Mouse (Mus musculus) spleen, adult 2 months (tissue): Measurements from ENCODE around the gene Gpc4. TPM values are rescaled to one million over a fixed set of nuclear protein-coding genes. Genes with fewer than 3 reads are reported as not detected.

ENCODE experiments used
- DNase-seq, 2 experiments: peaks; one replicate each; pipeline versions ENCODE4 v3.0.0 to v3.0.0-alpha.2; 2012 to 2021; ENCODE audit warnings: low spot score in 2 of 2, low read depth in 1 of 2
- H3K27ac ChIP-seq: fragments of 200-500 bp; 2 replicates; pipeline ENCODE4 v1.5.1; 2012; ENCODE audit warnings: low read length, inconsistent platforms; ENCODE audit not compliant: insufficient read depth
- H3K27me3 ChIP-seq: fragments of 200-500 bp; 2 replicates; pipeline ENCODE4 v1.6.1; 2012; ENCODE audit warnings: mild to moderate bottlenecking, moderate library complexity, low read length, inconsistent platforms; ENCODE audit not compliant: control insufficient read depth, insufficient read depth
- H3K36me3 ChIP-seq: fragments of 200-500 bp; 2 replicates; pipeline ENCODE4 v1.6.1; 2012; ENCODE audit warnings: mild to moderate bottlenecking, low read length, inconsistent platforms; ENCODE audit not compliant: control insufficient read depth, insufficient read depth
- H3K4me1 ChIP-seq: fragments of 200-500 bp; 2 replicates; pipeline ENCODE4 v1.6.1; 2011; ENCODE audit warnings: inconsistent platforms; ENCODE audit not compliant: control insufficient read depth, insufficient read depth, insufficient read length
- H3K4me3 ChIP-seq: fragments of 200-500 bp; 2 replicates; pipeline ENCODE4 v1.5.1; 2011; ENCODE audit warnings: mild to moderate bottlenecking, inconsistent platforms; ENCODE audit not compliant: insufficient read depth, insufficient read length; ENCODE audit errors: extremely low read depth
- CTCF ChIP-seq: fragments of 200-500 bp; IDR thresholded peaks from 2 replicates; pipeline ENCODE4 v1.5.1; 2011; ENCODE audit warnings: mild to moderate bottlenecking, inconsistent platforms; ENCODE audit not compliant: insufficient read depth, insufficient read length, insufficient replicate concordance; ENCODE audit errors: extremely low read depth
- POLR2A ChIP-seq: fragments of 200-500 bp; IDR thresholded peaks from 2 replicates; pipeline ENCODE4 v1.6.1; 2011; ENCODE audit warnings: low read depth, low read length, inconsistent platforms
- WGBS: fragments of 180-500 bp; shearing (Covaris S2); methylation state at CpG from one replicate; pipeline ENCODE4 v1.1.7; 2018; 5-methylcytosine and 5-hydroxymethylcytosine counted together
- polyA plus RNA-seq: library from polyadenylated mRNA; depleted of rRNA; stranded (reverse); fragments of >200 nt; gene quantifications from 2 replicates; pipeline ENCODE4 v1.2.3, GENCODE M21; 2012

Gene Gpc4
- polyA plus RNA-seq, 1 experiment: 3.9 TPM

GRCm38 (mm10) chrX:52151100-52151499, 14.0 kb downstream of the Gpc4 start:
- no peak overlapping the region for H3K27ac ChIP-seq
- H3K4me3 ChIP-seq: no peak overlapping the region
- 0 out of 2 replicates have a peak, but pooled peaks cover 2% of the 10 kb centered on the region for H3K4me1 ChIP-seq
- no peak for DNase-seq
- H3K36me3 ChIP-seq: no peaks in the 10 kb centered on the region
- 62% methylated on average over 7 of the region's 7 CpGs for WGBS
- no peaks in the 10 kb centered on the region for H3K27me3 ChIP-seq
- TF ChIP-seq POLR2A (no peak), CTCF (no peak)

DNA sequence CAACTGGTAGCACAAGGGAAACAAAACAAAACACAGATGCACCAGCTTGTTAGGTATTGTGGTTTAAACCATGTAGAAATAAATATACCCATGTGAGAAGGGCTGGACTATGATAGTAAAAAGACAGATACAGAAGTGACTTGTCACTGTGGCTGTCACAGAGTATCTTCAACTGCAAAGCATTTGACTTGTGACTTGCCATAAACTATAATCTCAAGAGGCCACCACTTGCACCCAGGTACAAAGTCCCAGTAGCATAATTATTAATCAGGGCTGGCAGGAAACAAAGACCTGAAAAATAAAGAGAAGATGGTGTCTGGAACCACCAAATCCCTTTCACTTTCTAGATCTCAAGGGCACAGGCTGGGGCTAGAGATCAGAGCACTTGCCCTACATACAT, 19.5 kb downstream of the Gpc4 start:
- no peak overlapping the region for H3K27ac ChIP-seq
- no peaks in the 10 kb centered on the region for H3K4me1 ChIP-seq
- no peak overlapping the region for H3K4me3 ChIP-seq
- no peak for DNase-seq
- no peaks in the 10 kb centered on the region for H3K36me3 ChIP-seq
- no peaks in the 10 kb centered on the region for H3K27me3 ChIP-seq
- no peak for TF ChIP-seq CTCF
- no peak for TF ChIP-seq POLR2A

DNA sequence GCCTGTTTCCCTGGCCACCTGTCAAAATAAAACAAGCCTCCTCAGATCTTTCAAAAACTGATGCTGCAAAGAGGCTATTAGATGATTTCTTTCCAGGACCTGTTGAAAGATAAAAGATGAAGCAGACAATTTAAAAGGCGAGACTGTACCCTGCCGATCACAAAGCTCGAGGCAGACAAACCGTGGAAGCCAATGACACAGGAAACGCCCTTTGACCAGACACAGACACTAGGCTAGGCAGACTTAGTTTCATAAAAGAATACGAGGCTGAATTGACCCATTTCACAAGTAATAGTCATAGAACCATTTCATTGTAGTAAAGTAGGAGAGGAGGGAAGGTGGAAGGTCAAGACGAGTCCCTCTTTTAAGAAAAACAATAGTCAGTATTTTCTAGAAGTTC, 20.6 kb downstream of the Gpc4 start:
- no peak for DNase-seq
- Histone ChIP-seq H3K27ac (no peak overlapping the region), H3K36me3 (no peaks in the 10 kb centered on the region), H3K27me3 (no peaks in the 10 kb centered on the region), H3K4me1 (no peaks in the 10 kb centered on the region), H3K4me3 (no peak overlapping the region)
- 82% methylated on average over 7 of the region's 7 CpGs for WGBS
- TF ChIP-seq CTCF: no peak
- TF ChIP-seq POLR2A: no peak

GRCm38 (mm10) chrX:52140316-52140715, 24.7 kb downstream of the Gpc4 start:
- Histone ChIP-seq H3K27ac (no peak overlapping the region), H3K27me3 (no peaks in the 10 kb centered on the region), H3K4me1 (no peaks in the 10 kb centered on the region), H3K36me3 (no peaks in the 10 kb centered on the region), H3K4me3 (no peak overlapping the region)
- no peak for TF ChIP-seq CTCF
- no peak for TF ChIP-seq POLR2A
- no peak for DNase-seq

DNA sequence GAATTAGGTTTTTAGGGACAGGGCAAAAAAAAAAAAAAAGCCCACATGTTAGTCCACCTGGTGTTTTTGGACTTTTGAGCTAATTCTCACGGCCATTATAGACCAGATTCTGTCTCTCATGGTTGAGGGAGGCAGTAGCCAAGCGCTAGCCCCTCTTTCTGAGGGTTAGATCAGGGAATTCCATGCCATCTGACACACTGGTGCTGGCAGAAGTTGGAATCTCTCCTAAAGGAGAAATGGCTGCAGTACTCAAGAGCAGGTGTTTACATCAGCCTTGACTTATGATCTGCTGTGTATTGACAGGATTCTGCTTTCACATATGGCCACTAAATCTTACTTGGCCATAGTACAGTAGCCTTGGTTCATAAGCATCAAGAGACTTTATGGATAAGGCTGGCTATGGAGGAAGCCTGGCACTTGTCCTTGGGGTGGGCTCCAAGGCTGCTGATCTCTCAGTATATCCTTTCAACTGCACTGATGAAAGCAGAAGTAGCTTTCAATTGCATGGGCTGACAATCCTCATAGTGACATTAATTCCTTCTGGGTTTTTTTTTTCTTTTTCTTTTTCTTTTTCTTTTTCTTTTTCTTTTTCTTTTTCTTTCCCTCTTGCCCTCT, 26.5 kb downstream of the Gpc4 start:
- 68% methylated on average over 2 of the region's 2 CpGs for WGBS

GRCm38 (mm10) chrX:52138033-52138432, 27.0 kb downstream of the Gpc4 start:
- WGBS: 85% methylated on average over 5 of the region's 5 CpGs
- TF ChIP-seq CTCF (no peak), POLR2A (no peak)
- no peaks in the 10 kb centered on the region for H3K36me3 ChIP-seq
- no peak overlapping the region for H3K4me3 ChIP-seq
- H3K4me1 ChIP-seq: no peaks in the 10 kb centered on the region
- H3K27me3 ChIP-seq: no peaks in the 10 kb centered on the region
- no peak overlapping the region for H3K27ac ChIP-seq
- no peak for DNase-seq

More for the DNA sequence above, 26.5 kb downstream of the Gpc4 start:
- no peaks in the 10 kb centered on the region for H3K36me3 ChIP-seq
- no peak overlapping the region for H3K27ac ChIP-seq
- no peaks in the 10 kb centered on the region for H3K4me1 ChIP-seq
- H3K27me3 ChIP-seq: no peaks in the 10 kb centered on the region
- DNase-seq: no peak
- no peak overlapping the region for H3K4me3 ChIP-seq
- TF ChIP-seq POLR2A (no peak), CTCF (no peak)

DNA sequence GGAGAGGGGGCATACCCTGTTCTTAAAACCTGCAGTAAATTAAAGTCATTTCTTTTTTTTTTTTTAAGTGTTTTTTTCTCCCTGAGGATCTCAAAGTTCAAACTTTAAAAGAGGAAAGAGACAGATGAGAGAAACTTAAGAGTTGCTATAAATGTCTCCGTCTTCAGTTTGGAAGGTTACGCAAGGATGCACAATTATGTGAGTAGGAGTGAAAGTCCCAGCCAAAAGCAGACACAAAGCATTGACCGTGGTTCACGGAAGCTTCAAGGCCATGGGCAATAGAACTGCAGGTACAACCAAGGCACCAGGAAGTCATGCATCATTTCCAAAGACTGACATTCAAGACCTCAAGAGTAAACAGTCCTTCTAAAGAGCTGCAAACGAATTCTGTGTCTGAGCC, 28.5 kb downstream of the Gpc4 start:
- Histone ChIP-seq H3K36me3 (no peaks in the 10 kb centered on the region), H3K27ac (no peak overlapping the region), H3K27me3 (no peaks in the 10 kb centered on the region), H3K4me3 (no peak overlapping the region), H3K4me1 (no peaks in the 10 kb centered on the region)
- WGBS: 82% methylated on average over 5 of the region's 5 CpGs
- DNase-seq: no peak
- TF ChIP-seq POLR2A (no peak), CTCF (no peak)
